Mouse (Mus musculus): ENCODE measurements around the gene Btnl10. TPM values are rescaled to one million over a fixed set of nuclear protein-coding genes. Genes with fewer than 3 reads are reported as not detected.

The Btnl10 gene
- polyA plus RNA-seq, 1 experiment from 2014 or later: not detected

GRCm38 (mm10) chr11:58926651-58927050 lies 8.9 kb downstream of the Btnl10 start:
- Histone ChIP-seq H3K27ac (ENCODE audit: low read depth, low read length) (no peak overlapping the region), H3K27me3 (ENCODE audit: control insufficient read depth, insufficient read depth, low read length) (no peaks in the 10 kb centered on the region), H3K36me3 (ENCODE audit: control insufficient read depth, insufficient read depth, low read length) (peaks cover 2% of the 10 kb centered on the region; the same call in 1 of the 2 replicates), H3K4me2 (ENCODE audit: low read depth) (no peak overlapping the region), H3K9me3 (ENCODE audit: control insufficient read depth, low read length) (no peaks in the 10 kb centered on the region), H3K4me1 (ENCODE audit: control insufficient read depth, insufficient read depth, low read length) (no peaks in the 10 kb centered on the region), H3K4me3 (ENCODE audit: low read depth, low read length) (no peak overlapping the region), H3K9ac (ENCODE audit: low read length) (no peak overlapping the region)
- DNase-seq (ENCODE audit: low spot score): no peak
- WGBS: 80% methylated on average over 2 of the region's 3 CpGs
- ATAC-seq (ENCODE audit: insufficient read depth, low FRiP score, low TSS enrichment): no peak

DNA sequence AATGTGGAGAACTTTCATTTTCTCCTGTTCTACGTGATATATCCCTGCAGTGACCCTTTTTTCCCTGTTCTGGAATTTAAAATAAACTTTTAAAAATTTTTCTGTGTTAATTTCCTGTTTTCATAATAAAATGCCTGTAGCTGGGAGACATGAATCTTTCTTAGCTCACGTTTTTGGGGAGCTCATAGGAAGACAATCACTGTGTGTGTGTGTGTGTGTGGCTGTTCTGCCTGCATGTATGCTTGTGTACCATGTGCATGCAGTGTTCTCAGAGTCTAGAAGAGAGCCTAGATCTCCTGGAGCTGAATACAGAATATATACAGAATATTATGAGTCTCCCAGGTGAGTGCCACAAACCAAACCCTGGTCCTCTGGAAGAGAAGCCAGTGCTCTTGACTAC lies 9.3 kb downstream of the Btnl10 start:
- Histone ChIP-seq H3K9me3 (ENCODE audit: control insufficient read depth, low read length) (no peaks in the 10 kb centered on the region), H3K4me3 (ENCODE audit: low read depth, low read length) (no peak overlapping the region), H3K9ac (ENCODE audit: low read length) (no peak overlapping the region), H3K4me2 (ENCODE audit: low read depth) (no peak overlapping the region), H3K36me3 (ENCODE audit: control insufficient read depth, insufficient read depth, low read length) (peaks cover 3% of the 10 kb centered on the region), H3K27me3 (ENCODE audit: control insufficient read depth, insufficient read depth, low read length) (no peaks in the 10 kb centered on the region), H3K27ac (ENCODE audit: low read depth, low read length) (no peak overlapping the region), H3K4me1 (ENCODE audit: control insufficient read depth, insufficient read depth, low read length) (no peaks in the 10 kb centered on the region)
- ATAC-seq (ENCODE audit: insufficient read depth, low FRiP score, low TSS enrichment) (no peak), DNase-seq (ENCODE audit: low spot score) (no peak)
- WGBS: 75% methylated on average over 2 of the region's 2 CpGs

- DNase-seq (ENCODE audit: low spot score): peak; percentile 80
- H3K9me3 ChIP-seq (ENCODE audit: control insufficient read depth, low read length): no peaks in the 10 kb centered on the region
- no peak overlapping the region for H3K9ac ChIP-seq (ENCODE audit: low read length)
- ATAC-seq (ENCODE audit: insufficient read depth, low FRiP score, low TSS enrichment): peak; percentile 65
- WGBS: 40% methylated on average over 20 of the region's 20 CpGs
- 0 out of 2 replicates have a peak overlapping the region, but pooled peaks have one; percentile 17 for H3K27ac ChIP-seq (ENCODE audit: low read depth, low read length)
- peak overlapping the region; percentile 25 for H3K4me2 ChIP-seq (ENCODE audit: low read depth)
- no peaks in the 10 kb centered on the region for H3K4me1 ChIP-seq (ENCODE audit: control insufficient read depth, insufficient read depth, low read length)
- no peak overlapping the region for H3K4me3 ChIP-seq (ENCODE audit: low read depth, low read length)
- H3K27me3 ChIP-seq (ENCODE audit: control insufficient read depth, insufficient read depth, low read length): no peaks in the 10 kb centered on the region
- peaks cover 10% of the 10 kb centered on the region for H3K36me3 ChIP-seq (ENCODE audit: control insufficient read depth, insufficient read depth, low read length)
These were observed 10.3 kb downstream of the Btnl10 start for GRCm38 (mm10) chr11:58927790-58928651.

DNA sequence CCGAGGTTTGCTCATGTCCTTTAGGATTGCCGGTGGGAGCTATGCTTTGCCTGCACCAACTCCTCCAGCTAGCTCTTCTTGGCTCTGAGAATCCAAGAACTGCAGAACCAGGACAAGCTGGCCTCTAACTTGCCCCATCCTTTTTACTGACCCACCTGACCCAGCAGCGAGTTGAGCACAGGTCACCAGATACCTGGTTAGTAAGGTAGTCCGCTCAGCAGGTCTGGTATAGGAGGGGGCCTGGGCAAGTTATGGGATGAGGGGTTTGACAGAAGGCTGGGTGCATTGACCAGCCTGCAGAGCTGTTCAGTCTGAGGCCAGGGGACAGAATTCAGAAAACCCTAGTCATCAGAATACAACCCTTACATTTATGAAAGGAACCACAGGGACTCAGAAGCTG lies 11.3 kb downstream of the Btnl10 start:
- ATAC-seq (ENCODE audit: insufficient read depth, low FRiP score, low TSS enrichment): no peak
- no peak overlapping the region for H3K9ac ChIP-seq (ENCODE audit: low read length)
- no peaks in the 10 kb centered on the region for H3K9me3 ChIP-seq (ENCODE audit: control insufficient read depth, low read length)
- no peaks in the 10 kb centered on the region for H3K4me1 ChIP-seq (ENCODE audit: control insufficient read depth, insufficient read depth, low read length)
- no peak overlapping the region for H3K27ac ChIP-seq (ENCODE audit: low read depth, low read length)
- no peaks in the 10 kb centered on the region for H3K27me3 ChIP-seq (ENCODE audit: control insufficient read depth, insufficient read depth, low read length)
- no peak overlapping the region for H3K4me3 ChIP-seq (ENCODE audit: low read depth, low read length)
- WGBS: 86% methylated on average over 3 of the region's 4 CpGs
- H3K36me3 ChIP-seq (ENCODE audit: control insufficient read depth, insufficient read depth, low read length): peaks cover 12% of the 10 kb centered on the region
- DNase-seq (ENCODE audit: low spot score): no peak
- no peak overlapping the region for H3K4me2 ChIP-seq (ENCODE audit: low read depth)

- Histone ChIP-seq H3K4me1 (ENCODE audit: control insufficient read depth, insufficient read depth, low read length) (no peaks in the 10 kb centered on the region), H3K27me3 (ENCODE audit: control insufficient read depth, insufficient read depth, low read length) (no peaks in the 10 kb centered on the region), H3K9ac (ENCODE audit: low read length) (no peak overlapping the region), H3K36me3 (ENCODE audit: control insufficient read depth, insufficient read depth, low read length) (peaks cover 12% of the 10 kb centered on the region), H3K4me2 (ENCODE audit: low read depth) (no peak overlapping the region), H3K4me3 (ENCODE audit: low read depth, low read length) (no peak overlapping the region), H3K27ac (ENCODE audit: low read depth, low read length) (no peak overlapping the region), H3K9me3 (ENCODE audit: control insufficient read depth, low read length) (no peaks in the 10 kb centered on the region)
- DNase-seq (ENCODE audit: low spot score) (no peak), ATAC-seq (ENCODE audit: insufficient read depth, low FRiP score, low TSS enrichment) (no peak)
- WGBS: 70% methylated on average over 3 of the region's 3 CpGs
These were observed 11.9 kb downstream of the Btnl10 start for GRCm38 (mm10) chr11:58929641-58930040.

DNA sequence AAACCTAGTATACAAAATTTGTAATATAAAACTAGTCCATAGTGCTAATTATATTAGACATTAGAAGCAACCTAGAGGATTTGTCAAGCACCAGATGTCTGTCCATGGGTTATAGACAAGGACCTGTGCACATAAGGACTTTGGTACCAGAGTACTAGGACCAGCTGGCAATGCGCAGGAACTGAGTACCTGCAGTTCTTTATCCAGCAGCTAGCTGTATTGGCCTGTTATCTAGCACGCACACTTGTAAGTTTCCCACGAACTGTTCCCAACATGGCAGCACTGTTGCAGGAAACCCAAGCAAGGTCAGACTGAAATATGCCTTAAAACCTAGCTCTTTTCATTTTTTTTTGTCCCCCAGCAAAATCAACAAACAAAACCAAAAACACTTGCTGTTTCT lies 12.5 kb downstream of the Btnl10 start:
- Histone ChIP-seq H3K36me3 (ENCODE audit: control insufficient read depth, insufficient read depth, low read length) (peaks cover 12% of the 10 kb centered on the region), H3K4me3 (ENCODE audit: low read depth, low read length) (no peak overlapping the region), H3K4me1 (ENCODE audit: control insufficient read depth, insufficient read depth, low read length) (no peaks in the 10 kb centered on the region), H3K4me2 (ENCODE audit: low read depth) (no peak overlapping the region), H3K9ac (ENCODE audit: low read length) (no peak overlapping the region), H3K27me3 (ENCODE audit: control insufficient read depth, insufficient read depth, low read length) (no peaks in the 10 kb centered on the region), H3K27ac (ENCODE audit: low read depth, low read length) (no peak overlapping the region), H3K9me3 (ENCODE audit: control insufficient read depth, low read length) (no peaks in the 10 kb centered on the region)
- ATAC-seq (ENCODE audit: insufficient read depth, low FRiP score, low TSS enrichment) (no peak), DNase-seq (ENCODE audit: low spot score) (no peak)
- 97% methylated on average over 3 of the region's 3 CpGs for WGBS

DNA sequence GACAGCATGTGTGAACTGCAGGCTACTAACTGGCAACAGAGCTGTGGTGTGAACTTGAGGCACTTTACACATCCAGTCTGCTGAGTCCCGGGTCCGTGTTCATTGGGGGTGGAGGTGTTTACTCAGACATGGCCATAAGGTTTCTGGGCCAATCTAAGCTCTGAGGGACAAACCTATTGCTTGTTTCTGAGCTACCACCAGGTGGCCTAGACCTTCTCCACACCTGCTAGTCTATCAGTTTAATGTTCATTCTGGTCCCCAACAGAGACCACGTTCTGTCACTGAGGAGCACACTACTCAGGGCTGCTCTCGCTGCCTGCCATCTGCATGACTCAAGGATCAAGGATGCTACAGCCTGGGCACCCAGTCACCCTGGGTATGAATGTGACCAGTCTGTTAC lies 13.9 kb downstream of the Btnl10 start:
- H3K27me3 ChIP-seq (ENCODE audit: control insufficient read depth, insufficient read depth, low read length): no peaks in the 10 kb centered on the region
- WGBS: 78% methylated on average over 4 of the region's 4 CpGs
- H3K27ac ChIP-seq (ENCODE audit: low read depth, low read length): no peak overlapping the region
- H3K9me3 ChIP-seq (ENCODE audit: control insufficient read depth, low read length): no peaks in the 10 kb centered on the region
- H3K36me3 ChIP-seq (ENCODE audit: control insufficient read depth, insufficient read depth, low read length): peaks cover 14% of the 10 kb centered on the region
- H3K4me3 ChIP-seq (ENCODE audit: low read depth, low read length): no peak overlapping the region
- H3K9ac ChIP-seq (ENCODE audit: low read length): no peak overlapping the region
- H3K4me2 ChIP-seq (ENCODE audit: low read depth): no peak overlapping the region
- DNase-seq (ENCODE audit: low spot score): no peak
- ATAC-seq (ENCODE audit: insufficient read depth, low FRiP score, low TSS enrichment): no peak
- H3K4me1 ChIP-seq (ENCODE audit: control insufficient read depth, insufficient read depth, low read length): no peaks in the 10 kb centered on the region; the same call in 1 of the 2 replicates

- ATAC-seq (ENCODE audit: insufficient read depth, low FRiP score, low TSS enrichment) (no peak; the same call in 1 of the 2 replicates), DNase-seq (ENCODE audit: low spot score) (peak; percentile 45)
- WGBS: 2% methylated on average over 13 of the region's 13 CpGs
- Histone ChIP-seq H3K9me3 (ENCODE audit: control insufficient read depth, low read length) (no peaks in the 10 kb centered on the region), H3K27me3 (ENCODE audit: control insufficient read depth, insufficient read depth, low read length) (no peaks in the 10 kb centered on the region), H3K4me2 (ENCODE audit: low read depth) (peak overlapping the region; percentile 91), H3K36me3 (ENCODE audit: control insufficient read depth, insufficient read depth, low read length) (peaks cover 6% of the 10 kb centered on the region; the same call in 1 of the 2 replicates), H3K27ac (ENCODE audit: low read depth, low read length) (peak overlapping the region; percentile 71), H3K4me1 (ENCODE audit: control insufficient read depth, insufficient read depth, low read length) (peaks cover 6% of the 10 kb centered on the region), H3K4me3 (ENCODE audit: low read depth, low read length) (peak overlapping the region; percentile 93), H3K9ac (ENCODE audit: low read length) (peak overlapping the region; percentile 95)
These were observed 20.2 kb downstream of the Btnl10 start for GRCm38 (mm10) chr11:58937909-58938308.

Data from neural tube, embryonic 11.5 days (tissue).